Mouse (Mus musculus) kidney, adult 2 months (tissue): ENCODE measurements around the gene Fyb. TPM values are rescaled to one million over a fixed set of nuclear protein-coding genes. Genes with fewer than 3 reads are reported as not detected.

ENCODE experiments used
- DNase-seq: peaks from one replicate; pipeline ENCODE4 v3.0.0; 2021
- H3K27ac ChIP-seq: fragments of 200-500 bp; 2 replicates; pipeline ENCODE4 v1.5.1; 2012; ENCODE audit warnings: low read depth, low read length, control low read depth, inconsistent platforms; ENCODE audit not compliant: insufficient read depth
- H3K27me3 ChIP-seq: fragments of 200-500 bp; replicated peaks from 2 replicates; pipeline ENCODE4 v1.6.1; 2012; ENCODE audit warnings: mild to moderate bottlenecking, moderate library complexity, low read length, inconsistent platforms; ENCODE audit not compliant: control insufficient read depth, insufficient read depth
- H3K36me3 ChIP-seq: fragments of 200-500 bp; 2 replicates; pipeline ENCODE4 v1.6.1; 2012; ENCODE audit warnings: mild to moderate bottlenecking, moderate library complexity, low read length, inconsistent platforms; ENCODE audit not compliant: control insufficient read depth, insufficient read depth
- H3K4me1 ChIP-seq: fragments of 200-500 bp; 2 replicates; pipeline ENCODE4 v1.6.1; 2011; ENCODE audit warnings: low read length; ENCODE audit not compliant: control insufficient read depth, insufficient read depth
- H3K4me3 ChIP-seq: fragments of 200-500 bp; 2 replicates; pipeline ENCODE4 v1.5.1; 2011; ENCODE audit warnings: mild to moderate bottlenecking, low read depth, low read length, control low read depth; ENCODE audit not compliant: insufficient read depth
- CTCF ChIP-seq: fragments of 200-500 bp; conservative IDR thresholded peaks from 2 replicates; pipeline ENCODE4 v1.5.1; 2011; ENCODE audit warnings: low read depth, mild to moderate bottlenecking, control low read depth, low read length, moderate library complexity, mixed read lengths; ENCODE audit not compliant: insufficient read depth, insufficient read length
- POLR2A ChIP-seq: fragments of 200-500 bp; IDR thresholded peaks from one replicate; pipeline ENCODE4 v1.6.1; 2011; ENCODE audit warnings: low read depth, low read length, control low read depth
- WGBS: fragments of 180-500 bp; shearing (Covaris S2); methylation state at CpG from one replicate; pipeline ENCODE4 v1.1.7; 2018; 5-methylcytosine and 5-hydroxymethylcytosine counted together
- polyA plus RNA-seq: library from polyadenylated mRNA; depleted of rRNA; stranded (reverse); fragments of >200 nt; gene quantifications from 2 replicates; pipeline ENCODE4 v1.2.3, GENCODE M21; 2012; rRNA removed

The Fyb gene
- polyA plus RNA-seq, 1 experiment, result 3.0 TPM

DNA sequence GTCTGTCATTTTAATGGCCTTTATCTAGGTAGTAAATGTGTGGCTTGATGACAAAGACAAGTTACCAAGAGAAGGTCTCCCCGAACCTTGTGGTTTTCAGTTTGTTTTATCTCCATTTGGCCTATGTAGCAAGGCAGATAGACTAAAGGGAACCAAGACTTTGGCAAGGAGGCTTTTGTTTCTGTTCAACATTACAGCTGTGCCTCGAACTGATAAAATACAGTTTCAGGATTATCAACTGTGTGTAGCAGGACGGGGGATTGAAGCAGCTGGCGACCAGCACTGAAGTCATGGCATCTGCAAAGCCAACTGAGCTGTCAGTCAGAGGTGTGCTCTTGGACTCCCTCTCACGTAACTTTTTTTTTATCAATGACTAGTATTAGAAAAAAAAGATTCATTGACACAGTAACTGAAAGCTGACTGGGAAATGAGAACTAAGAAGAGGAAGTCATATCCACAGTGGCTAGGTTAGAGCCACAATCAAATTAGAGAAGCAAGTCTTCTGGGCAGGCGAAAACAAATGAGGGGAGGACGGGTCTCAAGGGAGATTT is 182.8 kb downstream of the Fyb start:
- 71% methylated on average over 7 of the region's 7 CpGs for WGBS
- TF ChIP-seq CTCF (no peak), POLR2A (no peak)
- H3K27me3 ChIP-seq, result peaks cover 3% of the 10 kb centered on the region; the same call in 1 of the 2 replicates
- no peak for DNase-seq
- H3K4me3 ChIP-seq, result no peak overlapping the region
- H3K4me1 ChIP-seq, result no peaks in the 10 kb centered on the region; the same call in 1 of the 2 replicates
- no peaks in the 10 kb centered on the region for H3K36me3 ChIP-seq
- H3K27ac ChIP-seq, result no peak overlapping the region

- H3K36me3 ChIP-seq, result no peaks in the 10 kb centered on the region
- H3K4me1 ChIP-seq, result peaks cover 2% of the 10 kb centered on the region
- under 1% methylated on average over 43 of the region's 43 CpGs for WGBS
- peaks cover 3% of the 10 kb centered on the region; the same call in 1 of the 2 replicates for H3K27me3 ChIP-seq
- TF ChIP-seq CTCF (no peak), POLR2A (no peak)
- peak; percentile 78 for DNase-seq
- H3K4me3 ChIP-seq, result peak overlapping the region; percentile 71
- H3K27ac ChIP-seq, result no peak overlapping the region
Measured at GRCm38 (mm10) chr15:6707551-6707935, 184.9 kb downstream of the Fyb start.

GRCm38 (mm10) chr15:6707936-6708525 is 185.4 kb downstream of the Fyb start, which contains the start of gene Rictor:
Gene Rictor, plus strand, starts transcription at chr15:6708379.
- DNase-seq, result peak; percentile 88
- Histone ChIP-seq H3K27me3 (peaks cover 3% of the 10 kb centered on the region; the same call in 1 of the 2 replicates), H3K27ac (no peak within 1 kb of the TSS), H3K4me3 (peak within 1 kb of the TSS; percentile 71), H3K36me3 (no peaks in the 10 kb centered on the region), H3K4me1 (peaks cover 4% of the 10 kb centered on the region)
- WGBS, result 1% methylated on average over 77 of the region's 82 CpGs
- TF ChIP-seq POLR2A (peak; percentile 26), CTCF (no peak)

DNA sequence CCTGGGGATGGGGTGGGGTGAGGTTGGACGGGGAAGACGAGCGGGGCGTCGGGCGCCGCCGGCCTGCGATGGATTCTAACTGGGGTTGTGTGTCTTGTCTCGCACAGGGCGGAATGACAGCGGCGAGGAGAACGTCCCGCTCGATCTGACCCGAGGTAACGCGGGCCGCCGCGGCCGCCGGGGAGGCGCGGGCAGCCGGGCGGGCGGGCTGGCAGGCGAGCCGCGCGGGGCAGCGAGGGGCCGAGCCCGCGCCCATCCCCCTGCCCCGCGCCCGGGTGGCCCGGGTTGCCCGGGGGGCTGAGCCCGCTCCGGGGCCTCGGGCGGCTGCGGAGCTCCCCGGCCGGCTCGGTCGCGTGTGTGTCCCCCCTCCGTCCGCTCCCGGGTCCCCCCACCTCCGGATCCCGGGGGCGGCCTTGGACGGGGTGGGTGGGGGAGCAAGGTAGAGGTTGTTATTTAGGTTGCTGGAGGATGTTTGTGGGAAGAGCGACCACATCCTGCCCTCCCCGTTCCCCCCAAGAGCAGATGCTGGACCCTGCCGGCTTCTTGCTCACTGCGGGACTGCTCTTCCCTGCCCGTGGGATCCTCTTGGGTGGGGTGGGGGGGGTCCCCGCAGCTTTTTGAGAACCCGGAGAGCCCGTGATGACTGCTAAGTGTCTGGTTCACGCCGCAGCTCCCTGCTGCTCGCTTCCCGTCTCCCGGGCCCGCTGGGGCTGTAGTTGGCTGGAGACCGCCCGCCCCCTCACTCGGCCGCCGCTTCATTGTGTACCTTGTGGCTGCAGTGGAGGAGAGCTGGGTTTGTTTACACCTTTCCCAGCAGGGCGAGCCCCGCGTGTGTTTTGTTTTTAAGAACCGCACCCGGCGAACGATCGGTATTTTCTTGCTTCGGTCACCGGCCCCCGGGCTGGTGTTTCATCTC is 186.1 kb downstream of the Fyb start:
- peaks cover 7% of the 10 kb centered on the region for H3K4me1 ChIP-seq
- H3K4me3 ChIP-seq, result peak overlapping the region; percentile 71
- TF ChIP-seq CTCF (no peak), POLR2A (no peak)
- peak; percentile 27 for DNase-seq
- no peak overlapping the region for H3K27ac ChIP-seq
- peaks cover 3% of the 10 kb centered on the region; the same call in 1 of the 2 replicates for H3K27me3 ChIP-seq
- 1% methylated on average over 86 of the region's 89 CpGs for WGBS
- no peaks in the 10 kb centered on the region for H3K36me3 ChIP-seq

DNA sequence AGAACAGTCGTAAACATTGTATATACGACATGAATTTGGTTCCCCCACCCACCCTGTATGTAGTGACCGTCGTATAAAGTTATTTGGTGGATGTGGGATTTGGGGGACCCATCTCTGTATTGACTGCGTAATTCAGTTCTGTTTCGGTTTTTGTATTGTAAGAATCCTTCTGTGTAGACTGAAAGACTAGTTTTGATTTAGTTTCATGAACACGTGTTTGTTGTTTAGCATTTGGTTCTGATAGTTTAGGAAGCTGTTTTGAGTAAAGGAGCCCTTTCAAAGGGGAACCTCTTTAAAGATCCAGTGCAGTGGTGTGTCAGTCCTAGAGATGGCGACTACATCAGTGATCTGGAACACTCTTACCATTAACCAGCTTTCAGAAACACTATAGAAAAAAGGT is 187.0 kb downstream of the Fyb start:
- DNase-seq, result no peak
- 37% methylated on average over 8 of the region's 8 CpGs for WGBS
- no peak overlapping the region for H3K27ac ChIP-seq
- H3K4me3 ChIP-seq, result peak overlapping the region; percentile 71
- no peaks in the 10 kb centered on the region for H3K36me3 ChIP-seq
- H3K27me3 ChIP-seq, result peaks cover 1% of the 10 kb centered on the region; the same call in 1 of the 2 replicates
- H3K4me1 ChIP-seq, result peaks cover 10% of the 10 kb centered on the region
- TF ChIP-seq CTCF (no peak), POLR2A (no peak)

DNA sequence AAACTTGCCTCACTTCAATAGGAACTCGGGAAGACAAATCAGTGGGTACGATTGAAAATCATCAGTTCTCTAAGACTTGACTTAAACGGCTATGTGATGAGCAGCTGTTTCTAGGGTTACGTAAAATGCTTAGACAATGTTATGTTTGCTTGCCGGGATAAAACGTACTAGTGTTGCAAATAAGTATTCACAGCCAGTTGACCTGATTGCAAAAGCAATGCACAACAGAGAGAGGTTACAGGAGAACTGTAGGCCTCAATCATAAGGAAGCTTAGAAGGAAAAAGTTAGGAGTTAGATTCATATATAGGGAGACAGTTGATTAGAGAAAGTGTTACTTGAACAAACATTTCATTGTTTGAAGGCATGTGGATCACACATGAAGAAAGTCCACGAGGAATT is 187.7 kb downstream of the Fyb start:
- no peak for DNase-seq
- no peak overlapping the region for H3K27ac ChIP-seq
- 72% methylated on average over 7 of the region's 7 CpGs for WGBS
- TF ChIP-seq CTCF (no peak), POLR2A (no peak)
- H3K4me3 ChIP-seq, result no peak overlapping the region
- no peaks in the 10 kb centered on the region for H3K27me3 ChIP-seq
- H3K4me1 ChIP-seq, result peaks cover 14% of the 10 kb centered on the region
- H3K36me3 ChIP-seq, result no peaks in the 10 kb centered on the region

DNA sequence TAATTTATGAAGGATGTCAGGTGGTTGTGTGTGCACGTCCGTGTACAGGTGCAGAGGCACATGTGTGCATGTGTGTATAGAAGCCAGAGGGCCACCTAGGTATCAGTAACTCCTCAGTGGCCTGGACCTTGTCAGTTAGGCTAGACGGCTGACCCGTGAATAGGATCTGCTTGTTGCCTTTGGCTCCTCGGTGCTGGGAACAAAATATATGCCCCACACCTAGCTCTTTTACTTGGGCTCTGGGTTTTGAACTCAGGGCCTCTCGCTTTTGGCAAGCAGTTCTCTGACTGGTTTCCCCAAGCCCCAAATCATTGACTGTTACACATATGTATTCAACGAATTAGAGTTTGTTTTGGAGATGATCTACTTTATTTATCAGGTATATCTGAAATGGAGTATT is 188.6 kb downstream of the Fyb start:
- H3K27ac ChIP-seq, result no peak overlapping the region
- no peaks in the 10 kb centered on the region for H3K36me3 ChIP-seq
- peaks cover 14% of the 10 kb centered on the region for H3K4me1 ChIP-seq
- 77% methylated on average over 7 of the region's 7 CpGs for WGBS
- TF ChIP-seq POLR2A, result no peak
- H3K27me3 ChIP-seq, result no peaks in the 10 kb centered on the region
- DNase-seq, result no peak
- H3K4me3 ChIP-seq, result no peak overlapping the region

Other genes with a start within 250 kb of the Fyb start
- 247 and 281 TPM in 2 replicates for gene Dab2, start 223.1 kb upstream of the Fyb start, polyA plus RNA-seq
- gene C9, start 77.5 kb upstream of the Fyb start, polyA plus RNA-seq, result not detected in 2 replicates
- 4.8 and 5.2 TPM in 2 replicates for gene Rictor, start 185.5 kb downstream of the Fyb start, polyA plus RNA-seq